Mouse (Mus musculus) urinary bladder, postnatal 4 days (tissue): ENCODE results near the gene Usp39.

ENCODE experiments used
- DNase-seq, 2 experiments: peaks; one replicate each; pipeline ENCODE4 v3.0.0; 2021 to 2022; ENCODE audit warnings: low spot score in 2 of 2

Usp39 gene

DNA sequence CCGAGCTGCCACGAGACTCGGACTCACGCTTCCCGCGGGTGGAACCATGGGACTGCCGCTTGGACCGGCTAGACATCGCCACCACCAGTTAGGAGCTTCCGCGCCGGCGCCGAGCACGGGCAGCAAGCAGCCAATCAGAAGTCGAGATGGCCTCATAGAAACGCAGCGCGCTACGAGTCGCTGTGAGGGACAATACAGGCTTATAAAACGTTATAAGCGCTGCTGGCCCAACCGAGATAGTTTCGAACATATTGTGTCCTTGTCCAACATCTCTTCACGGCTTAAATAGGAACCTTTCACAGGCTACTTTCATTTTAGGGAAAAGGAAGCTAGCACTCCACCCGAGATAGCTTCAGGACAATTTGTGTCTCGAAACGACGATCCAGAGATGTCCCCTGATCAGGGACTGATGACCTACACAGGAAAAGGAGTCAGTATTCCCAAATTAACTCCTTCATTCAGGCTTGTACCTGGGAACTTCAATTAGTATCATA, at the start of gene Usp39:
Gene Usp39 (minus strand): TSS at position 111 of the 494 bp plus-strand sequence.
- peak; percentile 87 to 92 for DNase-seq

DNA sequence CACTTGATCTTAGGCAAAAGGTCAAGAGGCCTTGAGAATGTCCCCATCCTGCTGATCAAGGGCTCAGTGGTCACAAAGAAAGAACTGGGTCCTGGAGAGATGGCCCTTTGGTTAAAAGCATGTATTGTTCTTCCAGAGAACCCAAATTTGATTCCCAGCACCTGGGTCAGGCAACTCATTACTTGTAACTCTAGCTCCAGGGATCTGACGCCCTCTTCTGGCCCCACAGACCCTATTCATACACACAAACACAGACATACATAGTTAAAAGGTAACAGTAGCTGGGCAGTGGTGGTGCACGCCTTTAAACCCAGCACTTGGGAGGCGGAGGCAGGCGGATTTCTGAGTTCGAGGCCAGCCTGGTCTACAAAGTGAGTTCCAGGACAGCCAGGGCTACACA, 47.4 kb upstream of the Usp39 start:
- DNase-seq: no peak

DNA sequence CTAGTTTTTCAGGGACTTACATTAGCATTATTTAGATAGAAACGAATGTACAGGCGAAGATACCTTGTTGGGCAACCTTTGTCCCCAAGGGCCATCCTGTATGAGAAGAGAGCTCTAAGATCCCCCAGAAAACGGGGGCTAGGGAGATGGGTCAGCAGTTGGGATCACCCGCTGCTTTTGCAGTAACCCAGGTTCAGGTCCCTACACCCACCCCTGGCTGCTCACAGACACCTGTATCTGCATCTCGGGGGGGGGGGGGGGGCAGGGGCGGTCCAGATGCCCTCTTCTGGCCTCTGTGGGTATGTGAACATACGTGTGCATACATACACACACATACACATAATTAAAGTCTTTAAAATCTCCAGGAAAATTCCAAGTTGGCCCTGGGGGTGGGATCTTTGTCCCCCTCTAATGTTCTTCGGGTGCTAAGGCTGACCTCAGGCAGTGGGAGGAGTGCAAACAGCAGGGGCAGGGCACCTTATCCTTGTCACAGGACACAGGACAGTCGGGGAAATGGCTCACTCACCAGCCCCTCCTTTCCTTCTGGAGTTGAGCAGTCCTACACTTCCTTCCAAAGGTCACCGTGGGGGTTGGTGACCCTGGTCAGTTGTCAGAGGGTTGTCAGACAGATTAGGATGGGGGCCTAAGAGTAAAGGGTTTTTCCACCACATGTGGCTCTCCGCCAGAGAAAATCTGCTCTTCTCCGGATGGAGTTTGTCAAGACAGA, 46.0 kb upstream of the Usp39 start:
- DNase-seq: peak in 1 of 2 experiments; percentile 40

DNA sequence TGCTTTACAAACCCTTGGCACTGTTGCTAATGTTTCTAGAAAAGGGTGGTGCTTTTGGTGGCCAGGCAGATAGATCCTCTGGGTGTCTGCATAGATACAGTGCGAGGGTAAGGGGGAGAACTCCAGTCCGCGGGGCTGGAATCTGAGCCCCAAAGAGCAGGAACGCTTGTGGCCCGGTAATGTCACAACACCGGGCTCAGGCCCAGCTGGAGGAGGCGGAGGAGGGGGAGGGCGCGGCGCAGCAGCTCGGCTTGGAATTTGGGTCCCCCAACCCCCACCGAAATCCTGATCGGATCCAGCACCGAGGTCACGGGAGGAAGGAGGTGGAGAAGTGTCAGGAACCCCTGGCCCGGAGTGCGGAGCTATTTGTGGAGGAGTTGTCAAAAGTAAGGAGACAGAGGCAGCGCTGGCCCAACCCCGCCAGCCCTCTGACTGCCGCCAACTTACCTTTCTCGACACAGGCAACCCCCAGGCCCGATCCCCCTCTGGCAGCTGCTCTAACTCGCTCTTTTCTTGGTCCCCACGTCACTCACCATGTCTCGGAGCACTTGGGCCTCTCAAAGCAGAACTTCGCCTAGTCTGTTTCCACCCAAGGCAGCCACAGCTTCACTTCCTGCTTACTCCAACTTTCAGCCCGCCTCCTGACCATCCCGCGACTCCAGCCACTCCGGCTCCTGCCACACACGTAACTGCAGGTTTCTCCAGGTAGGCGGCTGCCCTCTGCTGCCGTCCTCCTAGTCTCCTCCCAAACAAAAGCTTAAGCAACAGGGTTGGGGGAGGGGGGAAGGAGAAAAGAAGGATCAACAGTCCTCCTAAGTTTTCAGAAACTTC, 45.2 kb upstream of the Usp39 start, which contains the start of gene Vamp8:
Gene Vamp8 (minus strand): TSS at position 763 of the 831 bp plus-strand sequence.
- DNase-seq: peak; percentile 79 to 83

DNA sequence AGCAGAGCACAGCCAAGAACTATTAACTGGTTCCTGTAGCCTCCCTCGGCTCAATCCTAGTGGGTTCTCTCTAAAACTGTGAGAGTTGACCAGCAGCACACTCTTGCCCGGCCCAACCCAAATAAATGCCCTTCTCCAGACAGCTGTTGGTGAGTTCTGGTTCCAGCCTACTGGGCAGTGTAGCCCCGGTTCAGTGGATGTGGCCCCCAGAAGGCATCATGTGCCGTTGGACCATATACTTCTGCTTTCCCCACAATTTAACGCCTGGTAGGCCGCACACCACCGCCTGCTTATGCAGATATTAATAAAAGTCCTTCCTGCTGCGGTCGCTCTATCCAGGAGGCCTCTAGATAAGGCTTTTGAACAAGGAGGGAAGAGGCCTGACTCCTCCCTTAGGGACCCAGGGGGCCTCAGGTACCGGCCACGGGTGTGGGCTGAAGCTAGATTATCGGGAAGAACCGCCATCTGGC, 44.5 kb upstream of the Usp39 start:
- DNase-seq: peak in 1 of 2 experiments; percentile 39

DNA sequence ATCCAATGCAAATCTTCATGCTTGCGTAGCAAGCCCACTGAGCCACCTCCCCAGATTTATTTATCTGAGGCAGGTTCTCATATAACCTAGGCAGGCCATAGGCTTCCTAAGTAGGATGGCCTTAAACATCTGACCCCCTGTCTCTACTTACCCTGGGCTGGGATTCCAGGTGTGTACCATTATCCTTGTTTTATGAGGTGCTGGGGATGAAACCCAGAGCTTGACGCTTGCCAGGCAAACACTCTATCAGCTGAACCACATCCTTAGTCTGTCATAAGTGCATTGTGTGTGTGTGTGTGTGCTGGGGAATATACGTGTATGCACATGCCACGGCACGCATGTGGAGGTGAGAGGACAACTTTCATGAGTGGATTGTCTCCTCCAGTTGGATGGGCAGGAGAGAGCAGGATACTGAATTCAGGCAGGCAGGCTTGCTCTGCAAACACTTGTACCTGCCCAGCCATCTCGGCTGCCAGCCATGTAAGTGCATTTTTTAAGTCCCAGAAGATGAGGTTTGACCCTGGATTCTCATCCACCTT, 43.9 kb upstream of the Usp39 start:
- no peak for DNase-seq

DNA sequence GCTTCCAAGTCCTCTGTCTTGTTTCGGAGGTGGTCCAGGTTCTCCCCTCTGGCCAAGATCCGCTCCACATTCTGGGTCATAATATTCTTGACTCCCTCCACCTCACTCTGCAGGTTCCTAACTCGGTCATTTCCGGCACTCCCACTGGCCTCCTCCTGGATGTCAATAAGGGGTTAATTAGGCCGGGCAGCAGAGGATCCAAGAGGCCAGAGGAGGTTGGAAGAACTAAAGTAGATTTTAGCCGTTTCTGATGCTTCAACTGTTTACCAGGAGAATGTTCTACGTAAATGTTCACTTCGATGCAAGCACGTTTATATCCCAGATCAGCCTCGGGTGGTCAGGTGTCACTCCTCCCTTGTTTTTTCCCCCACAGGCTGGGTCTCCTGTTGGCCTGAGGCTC, 43.3 kb upstream of the Usp39 start:
- no peak for DNase-seq

DNA sequence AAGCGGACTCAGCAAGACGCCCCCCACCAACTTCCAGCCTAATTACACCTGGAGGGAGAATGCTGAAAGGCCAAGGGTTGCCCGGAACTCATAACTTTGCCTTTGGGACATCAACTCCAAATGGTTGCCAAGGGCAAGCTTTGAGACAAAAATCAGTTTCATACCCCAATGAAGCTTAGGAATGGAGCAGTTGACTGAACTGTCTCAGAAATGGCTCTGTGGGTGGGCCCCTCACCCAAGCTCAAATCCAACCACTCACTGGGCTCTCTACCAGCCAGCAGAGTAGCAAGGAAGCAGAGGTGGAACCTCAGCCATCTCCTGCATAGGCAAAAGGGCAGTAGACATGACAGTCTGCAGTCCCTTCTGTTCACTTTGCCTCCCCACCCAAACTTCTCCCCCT, 42.8 kb upstream of the Usp39 start:
- DNase-seq: no peak

DNA sequence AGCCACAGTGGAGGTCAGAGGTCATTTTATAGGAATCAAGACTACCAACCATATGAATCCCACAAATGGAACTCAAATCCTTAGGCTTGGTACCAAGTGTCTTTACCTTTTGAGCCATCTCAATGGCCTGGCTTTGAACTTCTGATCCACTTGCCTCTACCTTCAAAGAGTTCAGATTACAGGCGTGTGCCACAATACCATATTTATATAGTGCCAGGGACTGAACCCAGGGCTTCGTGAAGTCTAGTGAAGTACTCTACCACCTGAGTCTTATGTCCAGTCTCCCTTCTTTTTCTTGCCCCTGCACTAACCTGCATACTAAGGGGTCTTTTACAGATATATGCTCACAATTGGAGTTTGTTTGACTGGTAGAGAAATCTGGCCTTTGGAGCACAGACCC, 41.6 kb upstream of the Usp39 start:
- DNase-seq: no peak

DNA sequence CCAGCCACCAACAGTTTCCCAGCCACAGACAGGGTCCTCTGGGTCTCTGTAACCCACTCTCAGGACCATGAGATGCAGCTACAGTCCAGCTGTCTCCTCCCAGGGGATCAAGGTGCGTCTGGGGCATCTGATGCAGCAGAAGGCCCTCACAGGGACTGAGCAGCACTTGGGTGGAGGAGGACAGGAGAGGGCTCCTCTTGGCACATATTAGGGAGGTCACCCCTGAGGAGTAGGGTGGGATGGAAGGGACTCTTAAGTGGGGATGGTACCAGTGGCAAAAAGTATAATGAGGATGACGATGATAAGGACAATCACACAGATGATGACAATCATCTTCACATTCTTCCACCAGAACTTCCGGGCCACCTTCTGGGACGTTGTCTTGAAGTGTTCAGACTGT, 40.3 kb upstream of the Usp39 start:
- DNase-seq: no peak

DNA sequence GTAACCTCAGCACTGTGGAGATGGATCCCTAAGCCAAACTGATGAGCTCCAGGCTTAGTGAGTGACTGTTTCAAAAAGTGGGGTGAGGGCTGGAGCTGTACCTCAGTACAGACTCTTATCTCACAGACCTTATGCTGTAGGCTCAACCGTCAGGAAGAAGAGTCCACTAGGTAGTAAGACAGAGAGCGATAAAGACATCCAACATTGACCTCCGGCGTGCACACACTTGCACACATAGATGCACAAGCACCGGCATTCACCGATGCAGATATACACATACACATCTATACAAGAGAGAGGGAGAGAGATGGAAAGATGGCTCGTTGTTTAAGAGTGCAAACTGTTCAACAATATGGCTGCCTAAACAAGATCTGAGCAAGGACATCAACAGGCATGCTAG, 39.0 kb upstream of the Usp39 start:
- DNase-seq: no peak

DNA sequence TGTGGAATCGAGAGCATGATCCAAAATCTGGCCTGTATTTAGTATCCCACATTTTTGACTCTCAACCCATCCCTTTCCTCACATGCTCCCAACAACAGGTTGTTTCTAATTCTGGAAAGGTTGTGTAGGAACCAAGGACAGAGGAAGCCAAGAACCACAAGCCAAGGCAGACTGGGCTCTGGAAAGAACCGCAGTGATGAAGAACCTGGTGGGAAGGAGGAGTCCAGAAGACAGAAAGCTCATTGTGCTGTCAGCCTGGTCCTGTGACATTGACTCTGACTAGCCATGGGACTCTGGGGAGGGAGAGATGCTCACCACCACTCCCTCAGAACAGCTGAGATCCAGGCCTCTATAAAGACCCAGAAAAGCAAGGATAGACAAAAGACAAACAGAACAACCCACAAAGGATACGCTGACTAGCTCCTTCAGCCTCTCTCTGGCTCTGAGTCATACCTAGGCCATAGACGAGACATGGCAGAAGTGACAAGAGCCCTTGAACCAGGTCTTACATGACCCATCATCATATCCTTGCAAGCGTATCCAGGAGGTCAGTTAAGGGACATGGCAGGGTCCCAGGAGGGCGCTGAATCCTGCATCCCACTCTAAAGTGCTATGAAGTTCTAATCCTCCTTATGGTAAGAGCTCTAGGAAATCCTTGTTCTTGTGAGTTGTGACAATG, 38.3 kb upstream of the Usp39 start:
- no peak for DNase-seq

DNA sequence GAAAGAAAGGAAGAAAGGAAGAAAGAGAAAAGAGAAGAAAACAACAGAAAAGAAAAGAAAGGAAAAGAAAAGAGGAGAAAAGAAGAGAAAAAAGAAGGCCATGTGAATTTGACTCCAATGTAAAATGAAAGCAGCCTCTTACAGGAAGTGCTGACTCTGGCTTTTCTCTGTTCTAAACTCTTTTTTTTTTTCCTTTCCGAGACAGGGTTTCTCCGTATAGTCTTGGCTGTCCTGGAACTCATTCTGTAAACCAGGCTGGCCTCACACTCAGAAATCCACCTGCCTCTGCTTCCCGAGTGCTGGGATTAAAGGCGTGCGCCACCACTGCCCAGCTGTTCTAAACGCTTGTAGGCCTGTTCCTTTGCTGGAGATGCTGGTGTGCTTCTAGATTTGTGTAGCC, 37.5 kb upstream of the Usp39 start:
- no peak for DNase-seq

DNA sequence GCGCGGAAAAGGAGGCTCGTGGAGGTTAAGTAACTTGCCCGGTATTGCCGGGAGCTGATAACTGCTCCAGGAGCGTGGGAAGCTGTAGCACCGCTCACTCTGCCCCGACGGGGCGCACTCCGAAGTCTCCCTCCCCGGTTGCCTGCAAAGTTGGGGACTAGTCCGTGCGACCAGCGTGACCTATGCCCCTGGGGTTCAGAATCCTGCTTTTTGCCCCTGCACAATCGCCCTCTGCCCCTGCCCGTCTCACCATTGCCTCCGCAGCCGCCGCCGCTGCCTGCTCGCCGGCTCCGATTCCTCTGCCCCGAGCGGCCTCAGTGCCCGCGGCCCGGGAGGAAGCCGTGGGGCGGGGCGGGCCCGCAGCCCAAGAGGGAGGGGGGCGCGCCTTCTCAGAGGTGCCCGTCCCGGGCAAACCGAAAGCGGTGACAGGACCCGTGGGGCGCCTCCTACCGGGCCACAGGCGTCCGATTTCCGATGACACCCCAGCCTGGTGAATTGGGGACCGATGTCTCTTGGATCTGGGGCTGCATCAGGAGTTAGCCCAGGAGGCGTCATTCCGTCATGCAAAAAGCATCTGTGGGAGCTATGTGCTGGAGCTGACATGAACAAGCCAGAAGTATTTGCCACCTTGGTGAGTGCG, 35.3 kb upstream of the Usp39 start, which contains the start of gene Vamp5:
Gene Vamp5 (minus strand): TSS at position 338 of the 640 bp plus-strand sequence.
- peak; percentile 74 to 75 for DNase-seq

DNA sequence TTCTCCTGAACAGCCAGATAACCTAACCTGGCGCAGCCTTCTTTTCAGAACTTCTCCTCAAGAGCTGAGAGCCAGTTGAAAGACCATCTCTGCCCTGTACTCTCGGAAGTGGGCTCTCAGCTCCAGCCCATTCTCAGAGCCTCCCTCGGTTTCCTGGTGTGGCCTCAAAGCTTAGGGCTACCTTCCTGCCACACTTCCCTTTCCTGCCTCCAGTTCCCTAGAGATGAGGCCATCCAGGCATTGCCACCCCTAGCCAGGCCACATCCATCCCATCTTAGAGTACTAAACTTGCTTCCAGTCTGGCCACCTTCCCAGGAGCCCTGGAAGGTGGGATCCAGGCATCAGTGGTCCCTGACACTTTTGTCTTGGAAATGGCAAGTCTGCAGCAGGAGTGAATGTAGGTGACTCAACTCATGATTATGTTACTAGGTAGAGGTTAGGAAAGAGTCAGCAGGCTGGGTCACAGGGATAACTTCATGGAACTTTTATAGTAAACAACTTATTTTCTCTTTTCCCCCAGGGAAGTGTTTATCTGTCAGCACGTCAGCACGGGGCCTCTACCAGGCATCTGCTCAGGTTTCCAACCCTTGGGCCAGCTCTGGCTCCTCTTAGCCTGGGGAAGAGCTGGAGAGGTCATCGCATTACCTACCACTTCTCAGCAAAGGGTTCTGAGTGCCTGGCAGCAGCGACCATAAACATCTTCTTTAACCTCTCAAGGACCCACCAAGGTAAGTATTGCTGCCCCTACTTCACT, 34.6 kb upstream of the Usp39 start:
- DNase-seq: no peak

DNA sequence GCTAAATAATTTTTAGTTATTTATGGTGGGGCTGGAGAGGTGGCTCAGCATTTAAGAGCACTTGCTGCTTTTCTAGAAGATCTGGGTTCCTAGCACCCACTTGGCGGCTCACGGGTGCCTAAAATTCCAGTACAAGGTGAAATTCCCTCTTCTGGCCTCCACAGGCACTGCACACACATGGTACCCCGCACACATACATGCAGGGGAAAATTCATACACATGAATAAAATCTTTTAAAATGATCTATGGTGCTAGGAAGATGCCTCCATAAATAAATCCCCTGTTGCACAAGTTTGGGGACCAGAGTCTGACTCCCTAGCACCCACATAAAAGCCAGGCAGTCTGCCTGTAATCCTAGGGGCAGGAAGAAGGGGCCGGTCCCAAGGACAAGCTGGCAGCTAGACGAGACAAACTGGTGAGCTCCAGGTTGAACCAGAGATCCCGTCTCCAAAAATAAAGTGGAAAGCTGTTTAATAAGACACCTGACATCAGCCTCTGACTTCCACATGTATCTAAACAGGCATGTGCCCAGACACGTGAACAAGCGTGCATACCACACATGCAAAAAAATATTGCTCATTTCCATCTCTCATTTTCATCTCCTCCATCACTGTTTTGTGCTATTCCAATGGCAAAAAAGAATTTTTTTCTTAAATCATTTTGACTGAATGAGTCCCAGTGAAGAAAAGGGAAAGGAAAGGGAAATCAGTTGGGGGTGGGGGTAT, 33.7 kb upstream of the Usp39 start:
- DNase-seq: no peak

DNA sequence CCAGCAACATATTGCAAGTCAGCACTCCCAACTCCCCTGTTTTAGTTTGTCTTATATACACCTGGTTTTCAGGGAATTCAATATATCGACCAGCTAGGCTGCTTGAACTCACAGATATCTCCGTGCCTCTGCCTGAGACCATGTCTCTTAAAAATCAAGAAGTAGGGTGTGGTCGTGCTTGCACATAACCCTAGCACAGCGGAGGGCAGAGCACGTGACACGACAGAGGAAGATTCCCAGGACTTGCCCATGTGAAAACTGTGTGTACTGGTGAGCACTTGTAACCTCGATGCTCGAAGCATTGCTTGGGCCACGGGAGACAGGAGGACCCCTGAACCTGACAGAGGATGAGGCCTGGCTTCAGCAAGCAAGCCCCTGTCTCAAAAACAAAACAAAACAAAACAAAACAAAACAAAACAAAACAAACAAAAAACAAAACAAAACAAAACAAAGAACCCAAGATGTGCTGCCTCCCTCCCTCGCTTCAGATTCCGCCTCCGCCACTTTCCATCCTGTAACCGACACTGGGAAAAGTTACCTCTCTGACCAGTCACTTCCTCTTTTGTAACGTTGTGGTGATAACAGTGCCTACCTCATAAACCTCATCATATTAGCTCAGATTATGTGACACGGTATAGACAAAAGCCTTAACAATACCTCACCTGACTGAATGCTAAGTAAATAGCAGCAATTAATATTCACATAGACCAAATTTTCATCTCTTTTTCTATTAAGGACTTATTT, 30.0 kb upstream of the Usp39 start:
- no peak for DNase-seq

DNA sequence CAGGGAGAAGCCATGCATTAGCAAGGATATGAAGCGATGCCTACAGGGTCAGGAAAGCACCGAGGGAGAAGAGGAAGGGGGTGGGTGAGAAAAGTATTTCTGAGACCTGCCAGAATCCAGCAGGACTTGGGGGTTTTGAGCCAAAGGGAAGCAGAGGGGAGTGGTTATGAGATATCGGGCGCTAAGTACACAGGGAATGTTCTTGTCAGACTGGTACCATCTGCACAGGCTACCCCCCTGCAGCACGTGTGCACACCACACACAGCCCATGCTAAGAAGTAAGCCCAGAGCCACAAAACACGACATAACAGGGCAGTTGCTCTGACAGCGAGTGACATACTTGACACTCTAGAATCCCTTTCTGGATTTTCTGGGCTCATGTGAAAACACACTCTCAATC, 29.2 kb upstream of the Usp39 start:
- no peak for DNase-seq

DNA sequence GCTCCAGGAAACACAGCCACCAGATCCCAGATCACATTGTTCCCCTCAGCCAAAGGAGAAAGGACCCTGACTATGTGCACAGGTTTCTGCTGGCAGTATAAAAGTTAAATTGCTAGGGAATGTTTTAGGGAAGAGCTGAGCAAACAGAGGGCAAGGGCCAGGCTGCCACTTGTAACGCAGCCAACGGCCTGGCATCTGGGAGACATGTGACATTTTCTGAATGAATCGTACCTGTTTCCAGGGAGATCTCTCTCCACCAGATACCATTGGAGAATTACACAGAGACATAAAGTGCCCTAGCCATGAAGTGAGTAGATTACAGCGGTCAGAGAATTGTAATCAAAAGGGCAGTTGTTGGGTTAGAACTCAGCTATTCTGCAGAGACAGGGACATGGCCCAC, 28.2 kb upstream of the Usp39 start:
- DNase-seq: no peak
